Mouse (Mus musculus) adrenal gland, postnatal 4 days (tissue): ENCODE measurements around the gene Spr. TPM values are rescaled to one million over a fixed set of nuclear protein-coding genes. Genes with fewer than 3 reads are reported as not detected.
"Not testable (repeated sequence)": the region's sequence is repeated elsewhere in the genome, so short reads cannot be mapped to it uniquely, and the experiment has no call there.

Experiments
- DNase-seq, 2 experiments: peaks; one replicate each; pipeline ENCODE4 v3.0.0; 2021 to 2022; ENCODE audit warnings: low spot score in 2 of 2, mixed read lengths in 2 of 2
- long read RNA-seq, 2 experiments: library from polyadenylated mRNA; stranded (forward); transcript quantifications; one replicate each; pipeline ENCODE4 v2.0.0; 2021
- total RNA-seq, 2 experiments: library from RNA; stranded (reverse); gene quantifications; 2 replicates each; pipeline ENCODE4 v1.2.3; 2021

Spr gene
- 10 to 100 TPM; 63.8 to 66.0 TPM for total RNA-seq
- long read RNA-seq, experiment 1, transcript Spr-201 (3 exons, 1,230 nt): major isoform, 21 of 27 reads
- long read RNA-seq, experiment 1, partial matches to known transcripts: 0 of 27 reads
- long read RNA-seq, experiment 1, other reads (novel, unspliced or antisense): 3 of 27 reads
- long read RNA-seq, experiment 2, transcript Spr-201 (3 exons, 1,230 nt): major isoform, 33 of 38 reads
- long read RNA-seq, experiment 2, partial matches to known transcripts: 2 of 38 reads
- long read RNA-seq, experiment 2, other reads (novel, unspliced or antisense): 2 of 38 reads

DNA sequence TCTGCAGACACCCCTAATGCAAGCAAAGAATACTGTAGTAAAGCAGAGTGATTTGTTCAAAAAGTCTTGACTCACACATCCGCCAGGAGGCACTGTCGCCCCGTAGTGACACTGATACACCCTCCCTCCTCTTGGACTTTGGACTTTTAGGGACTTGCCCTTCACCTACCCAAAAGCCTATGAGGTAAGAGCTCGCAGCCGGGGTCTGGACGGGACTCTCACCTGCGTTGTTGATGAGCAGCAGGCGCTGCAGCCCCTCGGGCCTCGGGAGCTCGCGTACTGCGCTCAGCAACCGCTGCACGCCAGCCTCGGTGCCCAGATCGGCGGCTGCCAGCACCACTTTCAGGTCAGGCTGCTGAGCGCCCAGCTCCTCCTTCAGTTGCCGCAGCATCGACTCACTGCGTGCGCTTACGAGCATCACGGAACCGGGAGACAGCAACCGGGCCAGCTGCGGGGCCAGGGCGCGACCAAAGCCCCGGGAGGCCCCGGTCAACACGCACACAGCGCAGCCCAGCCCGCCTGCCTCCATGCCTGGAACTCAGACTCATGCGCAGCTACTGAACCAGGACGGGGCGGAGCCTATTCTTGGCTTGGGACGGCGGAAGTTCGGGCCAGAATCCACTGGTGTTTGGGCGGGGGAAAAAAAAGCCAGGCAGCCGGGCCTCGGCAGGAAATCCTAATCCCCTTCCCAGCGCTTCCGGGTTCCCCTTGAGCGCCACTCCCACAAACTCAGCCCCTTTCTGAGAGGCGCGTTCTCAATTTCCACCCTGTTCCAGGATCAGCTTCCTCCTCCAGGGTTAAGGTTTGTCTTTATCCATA, at the start of gene Spr:
TSS of gene Spr (minus strand) at position 550 of the 819 bp plus-strand sequence.
- peak; percentile 71 to 87 for DNase-seq

DNA sequence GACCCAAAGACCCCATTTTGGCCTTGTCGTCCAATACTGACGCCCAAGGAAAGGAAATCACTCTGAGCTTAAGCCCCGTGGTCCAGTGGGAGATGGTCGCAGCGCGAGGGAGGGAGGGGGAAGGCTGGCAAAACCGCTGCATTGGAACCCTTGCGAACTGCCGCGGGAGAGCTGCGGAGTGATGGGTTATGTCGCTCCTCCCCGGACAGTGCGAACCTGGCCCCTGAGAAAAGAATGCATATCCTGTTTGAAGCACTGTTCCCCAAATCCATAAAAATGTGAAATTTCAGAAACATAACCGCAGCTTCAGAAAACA, 49.1 kb upstream of the Spr start:
- no peak for DNase-seq

DNA sequence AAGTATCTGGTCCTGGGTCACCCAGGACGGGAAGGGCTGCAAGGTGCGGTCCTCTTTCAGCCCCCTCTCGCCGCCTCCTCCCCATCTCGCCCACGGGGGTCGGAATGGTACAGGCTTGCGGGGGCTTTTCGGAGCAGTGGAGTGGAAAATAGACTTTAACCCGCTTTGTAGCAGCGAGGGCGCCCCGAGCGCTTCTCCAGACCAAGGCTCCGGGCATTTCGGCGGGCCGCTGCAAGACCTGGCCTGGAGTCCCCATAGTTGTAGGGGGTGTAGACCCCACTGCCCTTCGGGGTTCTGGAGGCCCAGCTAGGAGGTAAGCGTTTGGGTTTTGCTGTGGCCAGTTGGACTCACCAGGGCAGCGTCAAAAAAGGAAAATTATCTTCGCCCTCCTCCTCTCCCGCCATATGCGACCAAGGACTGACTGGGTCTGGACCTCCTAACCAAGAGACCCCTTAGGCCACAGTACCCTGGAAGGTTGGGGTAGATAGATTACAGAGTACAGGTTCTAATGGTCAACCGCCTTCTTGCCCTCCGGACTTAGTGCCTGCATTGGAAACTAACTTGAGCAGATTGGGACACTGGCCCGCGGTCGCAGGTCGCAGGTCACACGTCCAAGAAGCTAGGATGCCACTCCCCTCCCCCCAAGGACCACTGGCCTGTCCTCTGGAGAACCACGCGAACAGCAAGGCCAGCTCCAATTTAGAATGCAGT, 48.6 kb upstream of the Spr start:
- no peak for DNase-seq

DNA sequence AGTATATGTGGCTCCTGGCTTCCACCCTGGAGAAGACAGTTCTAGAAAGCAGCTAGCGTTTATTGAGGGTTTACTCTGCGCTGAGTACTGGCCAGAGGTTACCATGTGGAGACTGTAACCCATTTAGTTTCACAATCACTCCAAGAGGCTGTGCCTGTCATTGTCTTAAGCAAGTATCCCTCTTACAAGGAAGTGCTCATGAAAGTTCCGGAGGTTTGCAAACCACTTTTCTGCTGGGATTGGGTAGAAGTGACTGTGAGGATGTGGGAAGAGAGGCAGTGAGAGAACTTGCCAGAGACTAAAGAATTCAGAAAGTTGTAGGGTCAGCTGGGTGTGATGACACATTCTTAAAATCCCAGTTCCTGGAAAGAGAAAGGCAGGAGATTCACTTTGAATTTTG, 46.4 kb upstream of the Spr start:
- DNase-seq: no peak

- no peak for DNase-seq
Observed at GRCm38 (mm10) chr6:85180036-85180435, 42.5 kb upstream of the Spr start.

DNA sequence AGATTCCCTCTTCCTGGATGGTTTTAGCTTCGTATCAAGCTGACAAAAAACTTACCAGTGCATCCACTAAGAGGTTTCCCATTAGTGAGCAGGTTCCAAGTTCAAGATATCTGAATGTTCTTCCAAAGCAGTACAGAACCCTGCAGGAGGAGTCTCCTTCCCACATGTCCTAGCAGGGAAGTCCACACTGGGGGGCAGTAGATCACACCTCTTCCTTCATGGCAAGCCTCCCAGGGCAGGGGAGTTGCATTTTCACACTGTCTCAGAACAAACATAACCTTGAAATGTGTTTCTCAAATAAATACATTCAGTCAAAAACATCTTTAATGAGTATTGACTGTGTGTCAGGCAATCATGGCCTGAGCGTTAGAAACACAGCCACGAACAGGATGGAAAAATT, 42.0 kb upstream of the Spr start:
- no peak for DNase-seq

GRCm38 (mm10) chr6:85165440-85165921, 27.9 kb upstream of the Spr start:
- no peak for DNase-seq

GRCm38 (mm10) chr6:85160201-85160923, 22.8 kb upstream of the Spr start:
- peak; percentile 36 to 56 for DNase-seq

DNA sequence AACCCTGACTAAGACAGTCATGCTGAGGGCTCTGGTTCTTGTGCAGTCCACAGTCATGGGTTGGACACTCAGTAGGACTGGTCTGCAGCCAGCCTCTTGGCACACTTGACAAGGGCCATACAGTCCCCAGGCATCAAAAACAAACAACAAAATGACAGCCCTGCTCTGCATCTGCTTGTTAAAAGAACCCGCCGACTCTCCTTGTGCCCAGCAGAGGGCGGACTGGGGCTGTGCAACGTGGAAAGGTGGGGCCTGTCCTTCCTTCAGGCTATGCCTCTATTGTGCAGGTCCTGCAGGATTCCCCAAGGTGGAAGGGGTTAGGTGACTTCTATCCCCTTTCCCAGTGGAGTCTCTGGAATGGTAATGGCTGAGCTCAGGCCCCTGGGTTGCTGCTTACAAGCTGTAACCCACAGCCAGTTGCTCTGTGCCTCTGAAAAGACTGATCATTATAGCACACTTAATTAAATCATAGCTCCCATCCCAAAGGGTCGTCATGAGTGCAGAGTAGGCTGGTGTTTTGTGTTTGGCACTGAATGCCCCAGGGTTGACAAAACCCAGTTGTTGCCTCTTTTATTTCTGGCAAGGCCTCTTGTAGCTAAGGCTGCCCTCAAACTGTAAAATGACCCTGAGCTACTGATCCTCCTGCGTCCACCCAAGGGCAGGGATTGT, 21.7 kb upstream of the Spr start:
- peak in 1 of 2 experiments; percentile 14 for DNase-seq

DNA sequence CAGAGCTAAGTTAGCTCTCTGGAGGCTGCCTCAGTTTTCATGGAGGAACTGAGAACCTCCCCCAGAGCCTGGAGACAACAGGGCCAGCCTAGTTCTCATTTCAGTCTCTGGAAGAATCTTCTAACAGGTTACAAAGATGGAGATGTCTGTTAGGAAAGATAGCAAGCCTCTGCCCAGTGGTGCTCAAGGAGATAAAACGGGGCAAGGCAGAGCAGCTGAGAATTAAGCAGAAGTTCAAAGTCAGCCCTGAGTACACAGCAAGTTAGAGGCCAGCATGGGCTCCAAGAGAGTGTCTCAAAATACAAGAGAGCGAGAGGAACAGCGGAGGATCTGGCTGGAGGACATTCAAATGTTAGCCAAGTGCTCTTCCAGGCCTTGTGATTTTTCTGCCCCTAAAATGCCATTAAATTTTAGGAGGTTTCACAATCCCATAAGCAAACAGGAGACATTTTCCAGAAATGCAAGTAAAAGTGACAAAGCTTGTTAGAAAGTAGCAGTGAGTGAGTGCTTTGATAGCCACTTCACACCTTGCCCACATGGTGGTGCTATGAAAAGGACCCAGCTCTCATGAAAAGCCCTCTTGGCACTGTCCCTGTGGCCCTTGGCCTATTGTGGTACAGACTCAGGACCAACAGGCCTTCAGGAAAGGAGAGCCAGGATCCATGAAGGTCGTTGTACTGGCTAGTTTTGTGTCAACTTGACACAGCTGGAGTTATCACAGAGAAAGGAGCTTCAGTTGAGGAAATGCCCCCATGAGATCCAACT, 20.7 kb upstream of the Spr start:
- not testable (repeated sequence) for DNase-seq

DNA sequence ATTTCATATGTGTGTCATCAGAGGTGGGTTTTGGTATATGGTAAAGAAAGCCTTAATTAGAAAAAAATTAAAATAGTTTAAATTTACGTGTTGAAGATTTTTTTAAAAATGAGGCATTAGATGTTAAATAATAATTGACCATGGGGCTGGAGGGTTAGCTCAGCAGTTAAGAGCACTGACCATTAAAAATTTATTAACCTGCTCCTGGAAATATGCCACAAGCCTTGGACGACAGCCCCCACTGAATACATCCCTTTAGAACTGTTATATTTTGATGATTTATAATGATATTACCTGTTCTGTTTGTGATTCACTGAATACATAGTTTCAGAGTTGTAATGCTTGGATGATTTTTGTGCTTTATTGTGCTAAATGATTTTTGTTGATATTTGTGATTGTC, 19.0 kb upstream of the Spr start:
- not testable (repeated sequence) for DNase-seq

GRCm38 (mm10) chr6:85154861-85155528, 17.4 kb upstream of the Spr start:
- DNase-seq: no peak

GRCm38 (mm10) chr6:85153970-85154540, 16.5 kb upstream of the Spr start:
- DNase-seq: no peak

DNA sequence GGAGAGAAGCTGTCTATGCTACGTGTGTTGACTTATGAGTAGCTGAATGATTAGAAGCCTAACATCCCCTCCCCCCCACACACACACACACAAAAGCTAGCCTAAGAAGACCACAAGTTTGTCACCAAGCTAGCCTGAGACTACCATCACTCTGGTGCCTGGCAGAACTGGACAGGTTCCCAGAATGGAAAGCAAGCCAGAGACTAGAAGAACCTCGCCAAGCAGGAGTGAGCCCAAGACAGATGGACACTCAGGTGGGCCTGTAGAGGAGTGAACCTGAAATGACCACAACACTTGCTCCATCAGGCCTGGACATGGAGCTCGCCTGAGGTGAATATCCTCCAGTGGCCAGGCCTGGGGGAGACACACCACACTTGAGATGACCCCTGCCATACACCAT, 12.8 kb upstream of the Spr start:
- no peak for DNase-seq

GRCm38 (mm10) chr6:85147636-85148035, 10.1 kb upstream of the Spr start:
- DNase-seq: no peak

GRCm38 (mm10) chr6:85144466-85144865, 6.9 kb upstream of the Spr start:
- DNase-seq: no peak

DNA sequence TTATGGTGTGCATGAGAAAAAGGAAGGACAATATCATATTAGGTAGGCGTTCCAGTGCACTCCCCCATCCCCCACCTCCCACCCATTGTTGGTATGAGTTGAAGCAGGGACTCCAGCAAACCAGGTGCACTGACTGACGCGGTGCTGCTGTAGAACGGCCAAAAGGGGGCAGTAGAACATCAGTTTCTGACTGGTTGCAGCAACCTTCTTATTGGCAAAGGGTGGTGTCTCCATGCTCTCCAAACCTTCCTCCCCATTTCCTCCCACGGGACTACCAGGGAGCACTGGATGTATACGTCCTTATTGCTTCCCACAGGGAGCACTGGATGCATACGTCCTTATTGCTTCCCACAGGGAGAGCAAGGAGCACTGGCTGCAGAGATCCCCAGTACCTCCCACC, 3.4 kb upstream of the Spr start:
- not testable (repeated sequence) for DNase-seq

DNA sequence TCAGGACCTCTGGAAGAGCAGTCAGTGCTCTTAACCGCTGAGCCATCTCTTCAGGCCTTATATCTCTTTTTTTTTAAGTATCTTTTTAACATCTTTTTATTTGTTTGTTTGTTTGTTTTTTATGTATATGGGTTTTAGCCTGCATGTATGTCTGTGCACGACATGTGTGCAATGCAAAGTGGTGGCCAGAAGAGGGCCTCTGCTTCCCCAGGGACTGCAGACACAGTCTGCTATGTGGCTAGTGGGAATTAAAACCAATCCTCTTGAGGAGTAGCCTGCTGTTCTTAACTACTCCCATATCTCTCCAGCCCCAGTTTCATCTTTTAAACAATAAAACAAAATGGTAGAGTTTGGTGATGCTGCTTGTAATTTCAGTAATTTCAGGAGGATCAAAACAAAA, 2.0 kb upstream of the Spr start:
- DNase-seq: no peak

- DNase-seq: not testable (repeated sequence)
Observed at GRCm38 (mm10) chr6:85136784-85137183, 782 bp downstream of the Spr start.
